Mouse (Mus musculus) liver, postnatal 0 days (tissue): ENCODE measurements around the gene Tmem131l. TPM values are rescaled to one million over a fixed set of nuclear protein-coding genes. Genes with fewer than 3 reads are reported as not detected.

ENCODE experiments used
- ATAC-seq: fragments of 200-750 bp; cut with Nextera tagmentation; 2 replicates; pipeline ENCODE4 v1.8.0; 2017; ENCODE audit warnings: mild to moderate bottlenecking, moderate library complexity
- DNase-seq: peaks from one replicate; pipeline ENCODE4 v3.0.0-alpha.2; 2016
- H3K27ac ChIP-seq: fragments of 300-500 bp; sonication (generic); 2 replicates; pipeline ENCODE4 v1.5.1; 2014; ENCODE audit warnings: antibody characterized with exemption, moderate library complexity, mild to moderate bottlenecking, low read depth
- H3K27me3 ChIP-seq: fragments of 300-500 bp; sonication (generic); 2 replicates; pipeline ENCODE4 v1.6.1; 2014; ENCODE audit warnings: low read length, control low read depth, mixed read lengths; ENCODE audit not compliant: insufficient read depth
- H3K36me3 ChIP-seq: fragments of 300-500 bp; sonication (generic); replicated peaks from 2 replicates; pipeline ENCODE4 v1.6.1; 2014; ENCODE audit warnings: mild to moderate bottlenecking, control low read depth, low read length, moderate library complexity, mixed read lengths; ENCODE audit not compliant: insufficient read depth
- H3K4me1 ChIP-seq: fragments of 300-500 bp; sonication (generic); 2 replicates; pipeline ENCODE4 v1.6.1; 2014; ENCODE audit warnings: antibody characterized with exemption, mild to moderate bottlenecking, control low read depth; ENCODE audit not compliant: insufficient read depth
- H3K4me2 ChIP-seq: fragments of 300-500 bp; sonication (generic); 2 replicates; pipeline ENCODE4 v1.6.1; 2014; ENCODE audit warnings: low read depth, mild to moderate bottlenecking, low read length, moderate library complexity, mixed read lengths
- H3K4me3 ChIP-seq: fragments of 300-500 bp; sonication (generic); 2 replicates; pipeline ENCODE4 v1.5.1; 2014; ENCODE audit warnings: low read depth, low read length
- H3K9ac ChIP-seq: fragments of 300-500 bp; sonication (generic); replicated peaks from 2 replicates; pipeline ENCODE4 v1.6.1; 2014; ENCODE audit warnings: mild to moderate bottlenecking, moderate library complexity
- H3K9me3 ChIP-seq: fragments of 300-500 bp; sonication (generic); 2 replicates; pipeline ENCODE4 v1.6.1; 2016; ENCODE audit warnings: mild to moderate bottlenecking, control low read depth, low read length, mixed read lengths
- CTCF ChIP-seq: sonication (generic); IDR thresholded peaks from 2 replicates; pipeline ENCODE4 v1.5.1; 2016; ENCODE audit warnings: antibody characterized with exemption, low read depth
- EP300 ChIP-seq: IDR thresholded peaks from 2 replicates; pipeline ENCODE4 v1.6.1; 2016; ENCODE audit warnings: antibody characterized with exemption, low read depth, mild to moderate bottlenecking
- WGBS: fragments of 180-500 bp; shearing (Covaris S2); extraction: QIAGEN DNeasy Blood & Tissue Kit; methylation state at CpG from one replicate; pipeline ENCODE4 v1.1.7; 2014; ENCODE audit not compliant: insufficient replicate concordance; 5-methylcytosine and 5-hydroxymethylcytosine counted together
- polyA plus RNA-seq: library from polyadenylated mRNA; unstranded; fragments of >200 nt; fragmentation: Nextera tagmentation; extraction: Ambion mirVana; gene quantifications from 2 replicates; pipeline ENCODE4 v1.2.1, GENCODE M21; 2015

The Tmem131l gene
- polyA plus RNA-seq, 1 experiment from 2014 or later, result 19.1 TPM

DNA sequence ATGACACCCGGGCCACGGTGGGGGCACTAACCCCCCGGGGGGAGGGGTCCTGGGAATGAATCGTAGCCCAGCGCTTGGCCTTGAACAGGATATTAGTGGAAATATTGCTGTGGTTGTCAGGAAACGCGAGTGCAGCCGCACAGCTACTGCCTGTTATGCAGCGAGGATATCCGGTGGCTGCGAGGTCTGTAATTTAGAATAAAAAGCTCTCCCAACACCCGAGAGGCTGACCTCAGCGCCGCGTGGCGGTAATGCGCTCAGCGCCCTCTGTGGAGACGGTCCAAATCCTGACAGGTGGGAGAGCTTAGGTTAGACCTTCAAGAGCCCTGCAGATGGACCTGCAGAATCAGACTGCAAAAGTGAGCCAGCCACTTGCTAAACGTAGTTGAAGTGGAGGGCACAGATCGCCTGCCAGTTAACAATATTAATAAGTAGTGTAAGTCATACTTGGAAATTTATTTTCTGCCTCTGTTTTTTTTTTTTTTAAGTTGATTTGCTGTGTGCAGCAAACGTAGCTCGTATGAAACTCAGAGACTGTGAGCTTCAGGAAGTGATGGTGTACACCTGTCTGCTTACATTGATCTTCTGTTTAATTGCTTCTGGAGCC lies 604 bp upstream of the Tmem131l start:
- Histone ChIP-seq H3K4me2 (peak overlapping the region; percentile 90), H3K27me3 (no peaks in the 10 kb centered on the region), H3K27ac (peak overlapping the region; percentile 95), H3K9ac (peak overlapping the region; percentile 95), H3K4me1 (peaks cover 33% of the 10 kb centered on the region), H3K9me3 (no peaks in the 10 kb centered on the region), H3K36me3 (no peaks in the 10 kb centered on the region), H3K4me3 (peak overlapping the region; percentile 93)
- ATAC-seq (peak; percentile 34), DNase-seq (peak; percentile 73)
- WGBS, result under 1% methylated on average over 23 of the region's 23 CpGs
- no peak for TF ChIP-seq EP300
- TF ChIP-seq CTCF, result peak; percentile 54

DNA sequence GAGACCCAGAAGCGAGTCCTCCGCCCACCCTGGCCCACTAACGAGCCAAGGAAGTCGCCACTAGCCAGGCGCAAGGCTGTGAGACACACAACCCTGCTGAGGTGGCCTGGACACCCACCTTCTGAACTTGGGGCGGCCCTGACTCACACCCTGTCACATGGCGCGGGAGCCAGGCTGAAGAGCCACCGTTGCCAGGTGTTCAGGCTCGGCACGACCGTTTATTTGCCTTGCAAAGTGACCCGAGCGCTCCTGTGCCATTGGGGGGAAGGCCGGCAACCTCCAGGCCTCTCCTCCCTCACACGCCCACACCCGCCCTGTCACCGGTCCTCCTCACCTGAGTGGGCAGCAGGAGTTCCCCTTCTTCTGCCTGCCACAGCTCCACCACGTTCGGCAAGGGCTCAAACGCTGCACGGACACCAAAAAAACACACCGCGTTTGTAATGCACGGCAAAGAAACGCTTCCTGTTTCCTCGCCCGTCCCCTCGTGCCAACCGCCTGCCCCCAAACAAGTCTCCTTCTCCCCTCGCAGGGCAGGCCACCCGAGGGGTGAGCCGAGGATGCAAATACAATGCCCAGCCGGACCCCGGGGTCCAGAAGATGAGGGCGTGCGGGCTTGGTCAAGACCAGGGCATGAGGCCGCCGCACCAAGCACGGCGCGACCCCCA lies 862 bp downstream of the Tmem131l start:
- ATAC-seq (peak; percentile 49), DNase-seq (peak; percentile 86)
- Histone ChIP-seq H3K27me3 (no peaks in the 10 kb centered on the region), H3K4me2 (peak overlapping the region; percentile 90), H3K36me3 (no peaks in the 10 kb centered on the region), H3K4me1 (peaks cover 44% of the 10 kb centered on the region), H3K9ac (peak overlapping the region; percentile 95), H3K27ac (peak overlapping the region; percentile 95), H3K9me3 (no peaks in the 10 kb centered on the region), H3K4me3 (peak overlapping the region; percentile 93)
- WGBS, result under 1% methylated on average over 39 of the region's 42 CpGs
- TF ChIP-seq CTCF (no peak), EP300 (no peak)

DNA sequence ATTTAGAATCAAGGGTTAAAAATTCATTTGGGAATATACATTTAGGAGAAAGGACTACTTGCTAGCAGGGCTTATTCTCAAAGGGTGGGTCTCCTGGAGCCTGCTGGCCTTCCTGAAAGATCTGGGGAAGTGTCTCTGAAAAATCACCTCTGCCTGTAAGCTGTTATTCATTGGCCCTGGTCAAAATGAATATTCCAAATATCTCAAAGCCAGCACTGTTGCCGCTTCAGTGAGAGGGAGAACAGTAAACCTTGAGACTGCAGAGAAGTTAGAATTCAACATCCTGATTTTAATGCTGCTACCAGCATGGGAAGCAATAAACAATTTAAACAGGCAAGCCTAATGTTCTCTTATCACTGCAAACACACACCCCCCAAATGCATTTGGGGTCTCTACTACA lies 1.8 kb downstream of the Tmem131l start:
- Histone ChIP-seq H3K27me3 (no peaks in the 10 kb centered on the region), H3K4me3 (peak overlapping the region; percentile 93), H3K9me3 (no peaks in the 10 kb centered on the region), H3K27ac (peak overlapping the region; percentile 95), H3K4me2 (peak overlapping the region; percentile 90), H3K9ac (peak overlapping the region; percentile 95), H3K4me1 (peaks cover 54% of the 10 kb centered on the region), H3K36me3 (peaks cover 7% of the 10 kb centered on the region; the same call in 1 of the 2 replicates)
- ATAC-seq, result no peak
- 46% methylated on average over 1 of the region's 1 CpGs for WGBS
- DNase-seq, result no peak
- TF ChIP-seq CTCF (no peak), EP300 (no peak)

DNA sequence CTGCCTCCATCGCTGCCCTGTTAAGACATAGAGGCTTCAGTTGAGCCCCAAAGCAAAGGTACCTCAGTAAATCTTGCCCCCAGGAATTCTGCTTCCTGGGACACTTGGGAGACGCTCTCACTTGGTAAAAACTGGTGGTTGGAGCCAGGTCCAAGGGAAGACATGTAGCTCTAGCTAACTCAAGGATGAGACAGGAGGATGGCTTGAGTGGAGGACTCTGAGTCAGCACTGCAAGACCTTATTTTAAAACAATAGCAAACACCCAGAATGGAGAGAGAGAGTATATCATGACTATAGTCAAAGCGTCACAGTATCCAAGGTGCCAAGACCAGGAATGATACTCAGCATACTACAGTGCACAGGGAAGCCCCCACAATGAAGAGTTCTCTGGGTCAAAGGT lies 2.4 kb downstream of the Tmem131l start:
- Histone ChIP-seq H3K4me1 (peaks cover 58% of the 10 kb centered on the region), H3K4me3 (peak overlapping the region; percentile 93), H3K9me3 (no peaks in the 10 kb centered on the region), H3K4me2 (peak overlapping the region; percentile 90), H3K27me3 (no peaks in the 10 kb centered on the region), H3K36me3 (peaks cover 10% of the 10 kb centered on the region; the same call in 1 of the 2 replicates), H3K9ac (peak overlapping the region; percentile 95), H3K27ac (peak overlapping the region; percentile 64)
- WGBS, result 72% methylated on average over 3 of the region's 3 CpGs
- no peak for ATAC-seq
- no peak for DNase-seq
- TF ChIP-seq CTCF (no peak), EP300 (no peak)

DNA sequence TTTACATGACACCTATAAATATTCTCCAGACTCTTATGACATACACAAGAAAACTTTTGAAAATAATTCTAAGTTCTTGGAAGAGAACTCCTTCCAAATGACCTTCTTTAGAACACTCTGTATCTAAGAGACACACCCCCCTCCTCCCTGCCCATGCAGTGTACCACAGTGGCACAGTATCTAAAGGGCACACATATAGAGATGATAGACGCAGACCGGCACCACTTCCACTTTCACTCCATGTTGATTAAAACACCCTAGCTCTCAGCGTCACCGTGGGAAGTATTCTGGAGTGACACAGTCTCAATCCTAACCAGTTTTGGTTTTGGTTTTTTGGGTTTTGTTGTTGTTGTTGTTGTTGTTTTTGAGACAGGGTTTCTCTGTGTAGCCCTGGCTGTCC lies 3.1 kb downstream of the Tmem131l start:
- Histone ChIP-seq H3K36me3 (peaks cover 10% of the 10 kb centered on the region; the same call in 1 of the 2 replicates), H3K4me1 (peaks cover 57% of the 10 kb centered on the region), H3K9ac (no peak overlapping the region), H3K27ac (peak overlapping the region; percentile 64), H3K9me3 (no peaks in the 10 kb centered on the region), H3K4me3 (peak overlapping the region; percentile 93), H3K4me2 (peak overlapping the region; percentile 90), H3K27me3 (no peaks in the 10 kb centered on the region)
- TF ChIP-seq EP300 (no peak), CTCF (no peak)
- ATAC-seq, result no peak
- WGBS, result 34% methylated on average over 4 of the region's 4 CpGs
- peak; percentile 41 for DNase-seq

DNA sequence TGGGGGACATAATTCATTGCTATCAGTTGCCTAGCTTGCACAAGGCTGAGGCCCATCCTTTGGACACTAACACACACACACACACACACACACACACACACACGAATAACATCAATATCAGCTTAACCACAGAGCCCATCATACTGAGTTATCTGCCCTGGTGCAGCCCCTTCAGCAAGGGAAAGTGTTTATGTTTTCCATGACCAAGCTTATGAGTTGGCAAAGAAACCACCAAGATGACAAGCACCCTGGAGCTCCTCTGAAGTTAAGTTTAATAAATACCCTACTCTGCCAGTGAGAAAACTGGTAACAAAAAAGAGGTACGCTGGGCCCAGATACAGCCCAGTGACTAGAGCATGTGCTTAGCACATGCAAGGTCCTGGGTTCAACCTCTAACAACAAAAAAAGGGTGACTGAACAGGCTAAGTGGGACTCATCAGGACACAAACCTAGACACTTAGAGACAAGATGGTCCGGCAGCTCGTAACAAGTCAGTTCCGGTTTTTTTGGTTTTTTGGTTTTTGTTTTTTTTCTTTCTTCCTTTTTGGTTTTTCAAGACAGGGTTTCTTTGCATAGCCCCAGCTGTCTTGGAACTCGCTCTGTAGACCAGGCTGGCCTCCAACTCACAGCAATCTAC lies 4.1 kb downstream of the Tmem131l start:
- Histone ChIP-seq H3K4me3 (peak overlapping the region; percentile 5; the same call in 1 of the 2 replicates), H3K9me3 (no peaks in the 10 kb centered on the region), H3K27ac (peak overlapping the region; percentile 64), H3K9ac (no peak overlapping the region), H3K4me1 (peaks cover 55% of the 10 kb centered on the region), H3K4me2 (peak overlapping the region; percentile 51), H3K36me3 (peaks cover 19% of the 10 kb centered on the region; the same call in 1 of the 2 replicates), H3K27me3 (no peaks in the 10 kb centered on the region)
- no peak for TF ChIP-seq CTCF
- TF ChIP-seq EP300, result peak; percentile 95
- DNase-seq (peak; percentile 42), ATAC-seq (peak; percentile 49)
- WGBS, result 43% methylated on average over 6 of the region's 6 CpGs
